Mouse (Mus musculus): ENCODE data around the gene Sall1. TPM values are rescaled to one million over a fixed set of nuclear protein-coding genes. Genes with fewer than 3 reads are reported as not detected.

Gene Sall1
- not detected in 2 replicates for total RNA-seq (2017)

DNA sequence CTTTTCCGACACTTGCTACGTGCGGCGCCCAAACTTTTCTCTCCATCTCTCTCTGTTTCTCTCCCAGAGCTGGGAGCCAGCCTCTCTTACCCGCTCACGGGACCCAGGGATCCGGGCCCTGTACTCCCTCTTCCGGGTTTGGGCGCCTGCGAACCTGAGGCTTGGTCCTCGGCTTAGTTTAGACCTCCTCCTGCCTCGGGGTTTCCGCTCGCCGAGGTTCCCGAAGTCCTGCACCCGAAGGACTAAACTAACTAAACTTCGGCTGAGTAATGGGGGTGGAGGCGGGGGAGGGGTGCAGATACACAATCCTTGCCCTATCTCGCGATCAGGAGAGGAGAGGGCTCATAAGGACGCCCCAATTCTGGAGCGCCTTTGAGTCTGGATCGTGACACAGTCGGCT is at the start of gene Sall1:
TSS of gene Sall1 (minus strand) at position 223 of the 400 bp plus-strand sequence.
- ATAC-seq (ENCODE audit: extremely low read depth, insufficient number of reproducible peaks, low FRiP score, poor library complexity, severe bottlenecking): no peak

DNA sequence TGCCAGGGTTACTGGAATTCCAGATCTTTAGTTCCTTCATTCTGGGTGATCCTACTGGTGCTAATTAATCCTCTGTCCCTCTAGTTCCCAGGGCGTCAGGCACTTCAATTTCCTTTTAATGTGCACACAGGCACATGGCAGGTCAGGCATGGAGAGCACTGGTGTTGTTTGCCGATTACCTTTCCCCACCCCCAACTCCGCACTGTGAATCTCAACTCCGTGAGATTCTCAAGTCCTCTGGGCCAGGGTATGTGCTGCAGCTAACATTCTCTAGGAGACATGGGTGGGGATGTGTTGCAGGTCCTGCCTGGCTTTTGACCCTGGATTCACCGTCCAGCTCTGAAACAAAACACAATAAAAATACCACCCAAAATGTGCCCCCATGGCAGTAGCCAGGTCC is 46.0 kb upstream of the Sall1 start:
- no peak for ATAC-seq (ENCODE audit: extremely low read depth, insufficient number of reproducible peaks, low FRiP score, poor library complexity, severe bottlenecking)

DNA sequence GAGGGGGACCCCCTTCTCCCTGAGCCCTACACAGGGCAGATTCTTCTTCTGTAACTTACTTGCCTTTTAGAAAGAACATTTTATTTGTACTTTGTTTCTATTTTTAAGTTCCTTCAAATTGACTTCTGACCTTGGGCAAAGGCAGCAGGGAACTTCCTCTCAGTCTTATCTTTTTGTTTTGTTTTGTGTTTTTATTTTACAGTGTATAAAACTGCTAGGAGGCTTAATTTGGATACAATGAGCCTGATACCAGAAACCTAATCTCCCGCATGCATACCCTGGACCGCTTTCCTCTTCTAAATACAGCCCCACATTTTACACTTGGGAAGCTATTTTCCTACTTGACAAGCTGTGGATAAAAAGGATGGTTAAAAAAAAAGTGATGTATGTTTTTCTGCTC is 35.2 kb upstream of the Sall1 start:
- no peak for ATAC-seq (ENCODE audit: extremely low read depth, insufficient number of reproducible peaks, low FRiP score, poor library complexity, severe bottlenecking)

DNA sequence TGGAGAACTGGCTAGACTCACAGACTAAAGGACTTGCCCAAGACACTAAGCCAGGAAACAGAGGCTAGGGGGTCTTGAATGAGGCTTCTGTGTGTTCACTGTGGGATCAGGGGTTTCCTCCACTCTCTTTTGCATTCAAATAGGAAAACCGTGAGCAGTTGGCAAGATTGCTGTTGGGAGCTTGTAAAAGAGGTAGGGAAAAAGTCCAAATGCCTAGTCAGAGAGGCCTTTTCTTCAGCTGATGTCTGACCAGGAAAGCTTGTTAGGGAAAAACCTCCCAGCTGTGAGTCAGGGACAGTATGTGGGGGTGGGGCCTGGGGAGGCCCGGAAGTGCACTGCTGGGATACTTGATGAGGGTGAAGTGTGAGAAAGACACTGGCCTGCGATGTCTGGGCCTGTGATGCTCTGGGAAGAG is 29.0 kb upstream of the Sall1 start:
- ATAC-seq (ENCODE audit: extremely low read depth, insufficient number of reproducible peaks, low FRiP score, poor library complexity, severe bottlenecking): no peak

DNA sequence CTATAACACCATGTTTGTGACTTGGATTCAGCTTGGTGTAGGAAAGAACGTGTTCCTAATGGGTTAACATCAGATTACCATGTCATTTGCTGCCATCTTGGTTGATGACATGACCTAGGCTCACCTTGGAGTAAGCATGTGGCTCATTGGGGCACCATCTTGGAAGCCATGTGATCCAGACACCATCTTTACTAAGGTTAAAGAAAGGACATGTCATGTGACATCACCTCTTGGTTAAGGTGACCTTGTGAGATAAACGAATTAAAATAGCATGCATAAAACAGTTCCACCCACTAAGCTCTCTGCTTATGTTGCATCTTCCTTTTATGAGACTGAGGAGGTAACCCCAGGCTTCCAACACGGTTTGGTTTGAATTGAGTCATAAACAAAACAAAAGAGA is 23.5 kb upstream of the Sall1 start:
- ATAC-seq (ENCODE audit: extremely low read depth, insufficient number of reproducible peaks, low FRiP score, poor library complexity, severe bottlenecking): no peak

DNA sequence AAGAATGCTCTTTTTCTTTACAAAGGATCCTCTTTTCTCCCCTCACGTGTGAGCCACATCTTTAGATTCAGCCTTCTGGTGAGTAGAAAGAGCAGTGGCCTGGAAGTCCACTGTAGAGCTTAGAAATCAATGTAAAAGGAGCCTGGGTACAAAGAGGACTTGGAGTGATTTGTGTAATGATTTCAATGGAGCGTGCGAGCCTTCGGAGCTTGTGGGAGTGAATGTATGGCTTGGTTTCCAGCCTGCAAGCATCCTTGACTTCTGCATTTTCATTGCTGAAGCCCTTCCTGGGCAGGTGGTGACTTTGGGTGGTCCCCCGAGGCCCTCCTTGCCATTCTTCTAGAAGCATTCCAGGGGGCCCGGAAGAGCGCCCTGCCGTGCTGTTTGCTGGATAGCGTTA is 20.1 kb upstream of the Sall1 start:
- ATAC-seq (ENCODE audit: extremely low read depth, insufficient number of reproducible peaks, low FRiP score, poor library complexity, severe bottlenecking): no peak

DNA sequence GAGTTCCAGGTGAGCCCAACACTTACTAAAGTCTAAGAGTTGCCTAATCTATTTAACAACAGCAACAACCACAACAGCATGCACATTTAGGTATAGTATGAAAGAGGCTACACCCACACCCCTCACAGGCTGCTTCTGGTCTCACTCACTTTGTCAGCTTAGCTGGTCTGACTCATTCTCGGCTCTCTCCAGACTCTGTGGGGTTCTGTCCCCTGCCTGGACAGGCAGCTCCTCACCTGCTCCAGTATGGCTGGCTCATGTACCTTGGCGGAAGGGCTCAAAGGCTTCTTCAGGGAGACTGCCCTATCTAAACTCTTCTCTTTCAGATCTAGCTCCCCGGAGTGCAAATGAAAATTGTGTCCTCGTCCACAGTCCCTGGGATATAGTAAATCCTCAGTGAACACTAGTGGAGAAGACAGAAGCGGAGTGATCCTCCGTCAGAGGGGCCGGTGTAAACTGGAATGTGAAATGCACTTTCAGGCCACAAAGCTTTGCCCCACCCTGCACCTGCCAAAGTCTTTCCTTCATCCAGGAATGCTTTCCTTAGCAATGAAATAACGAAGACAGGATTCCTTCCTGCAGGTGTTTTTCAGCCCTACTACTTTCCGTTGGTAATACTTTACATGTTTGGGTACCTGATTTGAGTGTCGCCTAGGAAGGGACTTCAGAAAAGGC is 19.5 kb upstream of the Sall1 start:
- ATAC-seq (ENCODE audit: extremely low read depth, insufficient number of reproducible peaks, low FRiP score, poor library complexity, severe bottlenecking): no peak

DNA sequence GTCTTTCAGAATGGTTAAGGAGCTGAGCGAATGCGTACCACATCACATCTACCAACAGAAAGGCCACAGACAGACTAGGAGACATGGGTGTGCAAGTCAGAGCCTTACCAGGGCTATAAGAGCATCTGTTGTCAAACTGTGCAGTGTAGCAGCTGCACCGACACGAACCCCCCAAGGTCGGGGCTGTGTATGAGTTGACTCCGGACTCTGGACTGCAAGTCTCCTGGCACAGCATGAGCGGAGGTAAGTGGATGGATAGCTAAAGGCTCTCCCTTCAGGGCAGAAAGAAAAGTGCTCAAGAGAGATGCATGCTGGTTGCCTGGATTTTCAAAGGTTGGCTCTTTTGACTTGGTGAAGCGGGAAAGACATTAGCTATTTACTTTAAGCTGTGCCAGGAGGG is 16.8 kb upstream of the Sall1 start:
- no peak for ATAC-seq (ENCODE audit: extremely low read depth, insufficient number of reproducible peaks, low FRiP score, poor library complexity, severe bottlenecking)

DNA sequence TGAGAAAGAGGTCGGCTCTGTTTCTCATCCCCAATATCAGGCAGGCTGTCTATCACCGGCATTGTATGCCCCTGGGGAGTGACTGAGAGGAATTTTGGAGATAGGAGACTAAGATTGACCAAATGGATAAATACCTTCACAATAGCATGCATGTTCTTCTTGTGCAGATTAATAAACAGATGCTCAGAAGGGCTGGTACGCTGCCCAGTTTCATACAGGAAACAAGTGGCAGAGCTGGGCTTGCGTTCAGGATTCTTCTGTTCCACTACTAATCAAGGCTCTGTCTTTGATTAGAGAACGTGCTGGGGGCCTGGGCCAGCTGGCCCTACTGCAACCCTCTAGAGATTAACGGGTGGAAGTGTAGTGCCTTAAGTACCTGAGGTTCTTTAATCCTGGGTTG is 15.5 kb upstream of the Sall1 start:
- no peak for ATAC-seq (ENCODE audit: extremely low read depth, insufficient number of reproducible peaks, low FRiP score, poor library complexity, severe bottlenecking)

DNA sequence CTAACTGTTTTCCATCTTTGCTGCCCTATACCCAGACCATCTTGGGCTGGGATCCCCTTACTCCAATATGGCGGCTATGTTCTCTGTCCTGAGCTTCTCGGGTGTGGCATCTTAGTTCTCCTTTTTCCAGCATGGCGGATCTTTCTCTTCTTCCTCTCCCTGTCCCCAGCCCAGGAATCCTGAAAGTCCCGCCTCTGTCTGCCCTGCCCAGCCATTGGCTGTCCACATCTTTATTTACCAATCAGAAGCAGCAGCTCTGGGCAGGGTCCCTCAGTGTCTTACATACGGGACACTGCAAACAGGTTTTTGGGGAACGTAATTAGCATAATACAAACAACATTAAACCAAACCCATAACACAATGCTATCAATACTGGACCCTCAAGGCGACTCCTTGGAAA is 8.9 kb upstream of the Sall1 start:
- ATAC-seq (ENCODE audit: extremely low read depth, insufficient number of reproducible peaks, low FRiP score, poor library complexity, severe bottlenecking): no peak

DNA sequence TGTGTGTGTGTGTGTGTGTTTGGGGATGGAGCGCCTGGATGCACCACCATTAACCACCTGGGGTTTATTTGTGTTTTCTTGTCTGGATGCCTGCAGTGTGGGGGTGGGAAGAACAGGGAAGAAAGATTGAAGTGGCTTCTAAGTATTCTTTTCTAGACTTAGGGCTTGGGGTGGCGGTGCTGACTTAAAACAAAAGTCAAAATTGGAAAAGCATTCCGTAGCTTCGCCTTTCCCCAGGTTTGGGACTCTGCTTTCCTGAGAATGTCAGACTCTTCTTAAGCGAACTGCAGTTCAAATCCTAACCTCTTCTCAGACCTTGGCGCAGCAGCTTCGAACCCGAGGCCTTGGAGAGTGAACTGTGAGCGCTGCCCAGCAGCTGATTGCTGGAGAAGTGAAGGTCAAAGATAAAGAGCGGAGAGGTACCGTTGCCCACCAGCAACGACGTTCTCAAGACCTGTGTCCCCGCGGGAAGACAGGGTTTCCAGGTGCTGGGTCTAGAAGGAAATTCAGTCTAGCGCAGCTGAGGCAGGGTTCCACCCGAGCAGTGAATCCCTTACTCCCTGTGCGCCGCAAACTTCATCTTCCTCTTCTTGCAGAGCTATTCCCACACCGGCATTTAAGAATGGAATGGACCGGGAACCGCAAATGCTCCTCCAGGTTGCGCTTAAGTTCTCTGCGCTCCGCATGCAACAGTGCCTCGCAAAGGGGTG is 2.8 kb upstream of the Sall1 start:
- no peak for ATAC-seq (ENCODE audit: extremely low read depth, insufficient number of reproducible peaks, low FRiP score, poor library complexity, severe bottlenecking)

DNA sequence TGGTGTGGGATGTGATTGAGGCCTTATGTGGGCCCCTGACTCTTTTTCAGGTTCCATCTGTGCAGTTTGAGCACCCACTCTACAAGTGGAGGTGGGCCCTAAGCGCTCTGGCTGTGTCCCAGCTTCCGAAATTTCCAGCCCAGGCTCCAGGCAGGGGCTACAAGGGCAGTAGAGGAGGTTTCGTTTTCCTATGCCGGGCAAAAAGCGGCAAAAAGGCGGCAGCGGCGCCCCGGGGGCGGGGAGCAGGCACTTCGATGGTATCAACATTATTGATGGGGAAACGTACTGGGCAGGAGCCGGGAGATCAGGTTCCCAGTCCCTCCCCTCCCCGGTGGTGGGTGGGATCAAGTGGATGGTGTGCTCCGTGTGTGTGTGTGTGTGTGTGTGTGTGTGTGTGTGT is 2.3 kb upstream of the Sall1 start:
- ATAC-seq (ENCODE audit: extremely low read depth, insufficient number of reproducible peaks, low FRiP score, poor library complexity, severe bottlenecking): no peak

DNA sequence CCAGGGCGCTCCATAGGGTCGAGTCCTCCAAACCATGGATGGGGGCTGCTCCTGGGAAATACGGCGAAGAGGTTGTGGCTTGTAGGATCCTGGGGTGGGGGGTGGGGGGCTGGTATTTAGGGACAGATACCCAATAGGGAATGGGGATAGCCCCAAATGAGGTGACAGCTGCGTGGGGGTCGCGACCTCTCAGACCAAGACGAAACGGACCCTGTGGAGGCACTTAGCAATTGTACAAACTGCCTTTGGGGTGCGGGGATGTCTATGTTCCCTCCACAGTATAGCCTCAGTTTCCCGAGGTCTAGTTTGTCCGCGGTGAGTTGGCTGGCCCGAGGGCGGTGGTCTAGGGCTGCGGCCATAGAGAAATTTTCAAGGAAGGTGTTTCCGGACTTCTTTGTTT is 1.8 kb upstream of the Sall1 start:
- no peak for ATAC-seq (ENCODE audit: extremely low read depth, insufficient number of reproducible peaks, low FRiP score, poor library complexity, severe bottlenecking)

DNA sequence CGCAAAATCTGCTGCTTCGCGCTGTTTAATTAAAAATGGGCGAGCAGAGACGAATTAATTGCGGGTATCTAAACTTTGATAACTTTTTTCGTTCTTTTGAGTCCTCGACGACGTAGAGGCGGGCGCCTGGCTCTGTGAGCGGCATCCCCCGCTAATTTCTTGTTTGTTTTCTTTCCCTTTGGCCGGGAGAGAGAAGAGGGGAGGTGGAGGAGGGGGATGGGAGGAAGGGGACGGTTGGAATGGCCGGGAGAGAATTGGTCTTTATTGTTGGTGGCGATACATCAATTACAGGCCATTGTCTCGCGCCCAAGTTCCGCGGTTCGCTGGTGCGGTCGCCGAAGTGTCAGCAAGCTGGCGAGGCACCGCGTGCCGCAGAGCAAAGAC is 1.2 kb upstream of the Sall1 start:
- ATAC-seq (ENCODE audit: extremely low read depth, insufficient number of reproducible peaks, low FRiP score, poor library complexity, severe bottlenecking): no peak

DNA sequence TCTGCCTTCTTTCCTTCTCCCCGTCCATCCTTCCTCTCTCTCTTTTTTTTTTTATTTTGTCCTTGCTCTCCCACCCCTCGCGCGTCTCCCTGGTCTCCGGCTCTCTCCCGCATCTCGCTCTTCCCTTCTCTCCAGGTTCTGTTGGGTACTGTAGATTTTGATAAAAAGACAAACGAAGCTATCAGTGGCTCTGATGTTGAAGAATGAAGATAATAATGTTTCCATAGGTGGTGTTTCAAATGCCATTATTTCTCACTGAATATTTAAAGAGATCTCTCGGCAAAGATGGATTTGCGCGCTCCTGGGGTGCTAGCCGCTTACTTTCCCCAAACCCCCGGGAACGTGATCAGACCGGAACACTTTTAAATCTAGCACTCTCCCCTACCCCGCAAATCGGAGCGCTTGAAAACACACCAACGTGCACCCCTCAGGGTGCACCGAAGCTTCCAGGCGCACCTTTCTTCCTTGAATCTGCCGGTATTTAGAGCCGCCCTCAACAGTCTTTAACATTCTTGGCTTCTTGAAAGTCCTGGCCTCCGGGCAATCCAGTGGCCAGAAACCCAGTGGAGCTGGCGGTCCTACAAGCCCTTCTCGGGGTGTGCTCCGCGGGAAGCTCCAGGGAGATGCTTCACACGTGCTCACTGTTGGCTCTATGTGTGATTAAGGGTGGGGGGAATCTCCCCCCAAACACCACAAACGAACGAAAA is 702 bp upstream of the Sall1 start:
- no peak for ATAC-seq (ENCODE audit: extremely low read depth, insufficient number of reproducible peaks, low FRiP score, poor library complexity, severe bottlenecking)

DNA sequence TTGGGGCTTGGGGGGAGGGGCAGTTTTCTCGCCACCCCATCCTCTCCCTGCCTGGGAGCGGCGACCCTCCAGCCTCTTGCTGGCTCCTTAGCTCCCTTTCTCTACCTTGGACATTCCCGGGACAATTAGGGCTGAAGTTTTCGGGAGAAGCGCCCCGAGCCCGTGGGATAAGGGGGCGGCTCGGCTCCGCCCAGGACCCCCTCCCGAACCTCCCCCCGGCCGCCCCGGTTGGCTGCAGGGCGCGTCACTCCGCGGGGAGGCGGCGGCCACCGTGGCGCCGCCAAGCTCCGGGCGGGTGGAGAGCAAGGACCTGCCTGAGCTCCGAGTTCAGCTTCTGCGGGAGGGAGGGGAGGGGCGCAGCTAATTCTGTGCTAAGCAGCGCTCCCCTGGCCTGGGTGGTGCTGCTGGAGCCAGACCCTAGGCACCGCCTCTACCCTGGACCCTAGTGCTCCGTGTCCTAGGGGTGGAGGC is 556 bp downstream of the Sall1 start:
- ATAC-seq (ENCODE audit: extremely low read depth, insufficient number of reproducible peaks, low FRiP score, poor library complexity, severe bottlenecking): no peak

DNA sequence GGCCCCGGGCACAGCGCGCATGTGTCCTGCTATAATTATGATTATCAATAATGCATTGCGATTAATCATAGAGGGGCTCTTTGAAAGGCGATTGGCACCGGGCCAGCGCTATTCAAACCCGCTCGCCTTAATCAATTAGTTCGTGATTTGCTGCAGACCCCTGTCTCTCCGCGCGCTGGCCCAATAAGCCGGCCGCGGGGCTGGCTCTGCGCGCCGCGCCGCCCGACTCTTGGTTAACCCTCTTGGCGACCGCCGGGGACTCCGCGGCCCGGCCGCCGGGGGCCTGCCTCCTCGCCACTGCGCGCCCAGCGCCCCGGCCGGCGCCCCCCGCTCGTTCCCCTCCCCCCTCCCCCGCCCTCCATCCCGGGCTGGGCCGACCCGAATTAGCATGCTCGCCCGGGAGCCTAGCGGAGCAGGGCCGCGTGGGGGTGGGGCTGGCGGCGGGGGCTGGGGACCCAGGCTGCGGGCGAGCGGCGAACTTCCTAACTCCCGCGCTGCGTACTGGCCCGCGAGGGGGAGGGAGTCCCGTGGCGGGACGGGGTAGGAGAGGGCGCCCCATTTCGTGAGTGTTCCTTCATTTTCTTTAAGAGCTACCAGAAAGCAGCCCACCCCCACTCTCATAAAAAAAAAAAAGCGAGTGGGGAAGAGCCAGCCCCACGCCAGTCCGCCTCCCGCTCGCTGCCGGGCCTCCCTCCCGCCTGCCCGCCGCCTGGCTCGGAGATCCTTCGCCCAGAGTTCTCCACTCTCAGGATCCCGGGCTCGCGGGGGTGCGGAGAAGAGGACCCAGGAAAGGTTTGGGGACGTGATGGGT is 1.2 kb downstream of the Sall1 start:
- no peak for ATAC-seq (ENCODE audit: extremely low read depth, insufficient number of reproducible peaks, low FRiP score, poor library complexity, severe bottlenecking)

DNA sequence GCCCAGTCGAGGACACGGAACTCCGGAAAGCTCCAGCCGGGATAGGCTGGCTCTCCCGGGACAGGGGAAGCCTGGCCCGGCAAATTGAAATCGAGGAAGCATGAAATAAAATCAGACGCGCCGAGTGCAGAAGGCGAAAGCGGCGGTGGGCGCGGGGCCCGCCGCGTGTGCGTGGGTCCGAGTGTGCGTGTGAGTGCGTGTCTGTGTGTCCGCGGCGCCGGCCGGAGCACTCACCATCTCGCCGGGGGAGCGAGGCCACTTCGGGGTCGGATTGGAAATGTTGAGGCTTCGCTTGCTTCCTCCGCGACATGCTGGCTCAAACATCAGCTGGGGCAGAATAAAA is 1.9 kb downstream of the Sall1 start:
- no peak for ATAC-seq (ENCODE audit: extremely low read depth, insufficient number of reproducible peaks, low FRiP score, poor library complexity, severe bottlenecking)

DNA sequence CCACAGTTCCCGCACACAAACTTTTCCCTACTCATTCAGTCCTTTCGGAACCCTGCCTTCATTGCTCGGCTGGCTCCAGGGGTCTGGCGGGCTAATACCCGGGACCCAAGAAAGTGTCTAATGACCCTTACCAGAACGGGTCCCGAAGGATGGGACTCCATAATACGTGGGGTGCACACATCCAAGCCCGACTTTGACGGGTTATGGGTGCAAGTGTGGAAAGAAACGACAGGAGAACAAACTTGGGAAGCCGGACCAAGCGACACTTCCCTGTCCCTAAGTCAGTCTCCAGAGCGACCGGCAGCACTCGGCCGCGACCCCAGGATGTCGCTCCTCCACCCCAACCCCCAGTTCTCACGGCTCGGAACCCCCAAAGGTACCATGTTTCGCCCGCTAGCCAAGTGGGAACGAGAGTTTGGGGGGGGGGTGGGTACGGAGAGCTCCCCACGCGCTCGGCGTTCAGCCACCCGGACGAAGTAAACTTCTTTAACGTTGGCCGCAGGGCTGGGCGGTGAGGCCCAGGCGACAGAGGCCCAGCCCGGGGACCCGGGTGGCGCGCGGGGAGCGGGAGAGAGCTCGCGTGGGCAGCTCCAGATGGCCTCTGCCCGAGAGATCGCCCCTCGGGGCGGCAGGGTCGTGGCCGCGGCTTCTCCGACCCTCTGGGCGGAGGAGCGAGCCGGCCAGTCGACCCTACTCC is 2.4 kb downstream of the Sall1 start:
- ATAC-seq (ENCODE audit: extremely low read depth, insufficient number of reproducible peaks, low FRiP score, poor library complexity, severe bottlenecking): 0 out of 2 replicates have a peak, but pooled peaks have one; percentile 13
